In genomic region chr6:55396176-55396575, GRCm38 (mm10) we compare ENCODE assay signal across 8 mouse cellular contexts. TPM values are rescaled to one million over a fixed set of nuclear protein-coding genes. Genes with fewer than 3 reads are reported as not detected.
DNase-seq lines count a peak whose midpoint lies in the region; ATAC-seq and TF ChIP-seq lines count a peak whose summit lies in the region.
"Had no signal": no experiment of that assay in that cellular context is flagged by ENCODE, and none has a peak within 500 bp of the region (broad histone marks: within the 10 kb centered on the region; RNA-seq: fewer than 3 reads in every experiment).

No protein-coding gene starts in this region.

- H3K4me1 ChIP-seq in forebrain, postnatal 0 days (ENCODE audit: insufficient read depth): peaks cover 33% of the 10 kb centered on the region
- peaks cover 11% of the 10 kb centered on the region; the same call in 1 of the 2 replicates for H3K4me1 ChIP-seq in intestine, embryonic 14.5 days (replicated peaks; ENCODE audit: control insufficient read depth, insufficient read depth, low read length)

- no peaks in the 10 kb centered on the region for H3K27me3 ChIP-seq in forebrain, postnatal 0 days (ENCODE audit: insufficient read depth, low read length)
- H3K27me3 ChIP-seq in intestine, embryonic 14.5 days (replicated peaks; ENCODE audit: control insufficient read depth, insufficient read depth, low read length): no peaks in the 10 kb centered on the region

- peak; percentile 52 for ATAC-seq in forebrain, postnatal 0 days
- peak; percentile 54 for ATAC-seq in intestine, embryonic 14.5 days (replicated peaks; ENCODE audit: low FRiP score, low TSS enrichment, low read depth)
- ATAC-seq in megakaryocyte, adult 5-6 weeks (ENCODE audit: poor library complexity, severe bottlenecking): no peak

- H3K9ac ChIP-seq in forebrain, postnatal 0 days: no peak overlapping the region
- H3K9ac ChIP-seq in intestine, embryonic 14.5 days (ENCODE audit: low read length): no peak overlapping the region

- intact Hi-C loops in left cerebral cortex, postnatal 25 days (cut with DNase I): loop anchor here (2.0 to 10.0 kb wide), 2 partner anchors 57 to 409 kb away; no protein-coding TSS in a partner anchor

- no peaks in the 10 kb centered on the region for H3K36me3 ChIP-seq in forebrain, postnatal 0 days (ENCODE audit: insufficient read depth)
- H3K36me3 ChIP-seq in intestine, embryonic 14.5 days (ENCODE audit: control insufficient read depth, insufficient read depth, low read length): no peaks in the 10 kb centered on the region

- peak; percentile 58 for TF ChIP-seq CTCF in forebrain, postnatal 0 days (IDR thresholded peaks at IDR 0.05; ENCODE audit: low read depth)

- WGBS in forebrain, postnatal 0 days: 53% methylated on average over 3 of the region's 3 CpGs
- 14% methylated on average over 3 of the region's 3 CpGs for WGBS in intestine, embryonic 14.5 days

- H3K4me2 ChIP-seq in forebrain, postnatal 0 days (ENCODE audit: low read depth): no peak overlapping the region
- H3K4me2 ChIP-seq in intestine, embryonic 14.5 days (ENCODE audit: low read length): peak overlapping the region; percentile 23; the same call in 1 of the 2 replicates

- no peak overlapping the region for H3K4me3 ChIP-seq in forebrain, postnatal 0 days (ENCODE audit: low read depth, low read length)
- no peak overlapping the region for H3K4me3 ChIP-seq in intestine, embryonic 14.5 days (ENCODE audit: low read depth, low read length)

- DNase-seq in 3T3-L1 (ENCODE audit: low read depth, low spot score) (peak; percentile 70), NIH3T3 (ENCODE audit: low read depth) (peak; percentile 73)
- DNase-seq in forebrain, postnatal 0 days: peak; percentile 63
- no peak for DNase-seq in intestine, embryonic 14.5 days (ENCODE audit: low spot score)
- DNase-seq in left cerebral cortex, postnatal 25 days (ENCODE audit: low spot score in 2 of 2): peak; percentile 65 to 80
- peak; percentile 59 for DNase-seq in right cerebral cortex, postnatal 25 days

- H3K9me3 ChIP-seq in forebrain, postnatal 0 days (ENCODE audit: low read length): no peaks in the 10 kb centered on the region
- no peaks in the 10 kb centered on the region for H3K9me3 ChIP-seq in intestine, embryonic 14.5 days (ENCODE audit: control insufficient read depth, low read length)

- peak overlapping the region; percentile 55 for H3K27ac ChIP-seq in forebrain, postnatal 0 days (ENCODE audit: low read depth, low read length)
- H3K27ac ChIP-seq in intestine, embryonic 14.5 days (ENCODE audit: low read depth): peak overlapping the region; percentile 60; the same call in 1 of the 2 replicates

RNA-seq across cellular contexts. Expression of gene Ghrhr, which starts 20.1 kb away (rescaled TPM):
- not detected in 2 replicates for total RNA-seq in forebrain, postnatal 0 days (2014; rRNA removed)
- not detected in 2 replicates for polyA plus RNA-seq in forebrain, postnatal 0 days (2015; fragmentation: Nextera tagmentation; extraction: Ambion mirVana)
- polyA plus RNA-seq in intestine, embryonic 14.5 days (2014; fragmentation: Nextera tagmentation; extraction: Ambion mirVana): 0.18 and 0.22 TPM in 2 replicates
- total RNA-seq in left cerebral cortex, postnatal 25 days (2021): not detected
- total RNA-seq in megakaryocyte, adult 5-6 weeks (2015): not detected in 2 replicates
- total RNA-seq in megakaryocyte, adult 5-6 weeks (2017): not detected in 2 replicates
- total RNA-seq: adrenal gland, postnatal 36 days had no signal

RNA-seq across cellular contexts. Expression of gene Adcyap1r1, which starts 55.6 kb away (rescaled TPM):
- total RNA-seq in forebrain, postnatal 0 days (2014; rRNA removed): 91.8 and 120 TPM in 2 replicates
- polyA plus RNA-seq in forebrain, postnatal 0 days (2015; fragmentation: Nextera tagmentation; extraction: Ambion mirVana): 30.3 and 43.4 TPM in 2 replicates
- polyA plus RNA-seq in intestine, embryonic 14.5 days (2014; fragmentation: Nextera tagmentation; extraction: Ambion mirVana): 9.7 and 10.1 TPM in 2 replicates
- total RNA-seq in left cerebral cortex, postnatal 25 days (2021): 100 to 1,000 TPM; 108 to 116 TPM
- total RNA-seq in megakaryocyte, adult 5-6 weeks (2015): 0.25 TPM in 1 of 2 replicates, not detected in the other
- 0.15 and 0.24 TPM in 2 replicates for total RNA-seq in megakaryocyte, adult 5-6 weeks (2017)

RNA-seq across cellular contexts. Expression of gene Aqp1, which starts 59.9 kb away (rescaled TPM):
- total RNA-seq in forebrain, postnatal 0 days (2014; rRNA removed): 10.3 and 13.0 TPM in 2 replicates
- polyA plus RNA-seq in forebrain, postnatal 0 days (2015; fragmentation: Nextera tagmentation; extraction: Ambion mirVana): 11.0 and 11.9 TPM in 2 replicates
- polyA plus RNA-seq in intestine, embryonic 14.5 days (2014; fragmentation: Nextera tagmentation; extraction: Ambion mirVana): 1.9 and 2.2 TPM in 2 replicates
- 1 to 10 TPM; 1.3 to 2.5 TPM for total RNA-seq in left cerebral cortex, postnatal 25 days (2021)
- 3.6 and 7.2 TPM in 2 replicates for total RNA-seq in megakaryocyte, adult 5-6 weeks (2015)
- total RNA-seq in megakaryocyte, adult 5-6 weeks (2017): 5.4 and 14.4 TPM in 2 replicates

Comparison
In these comparisons a context has a peak if more than half of its experiments do, and no peak if none do; other contexts are left out.
1. RNA of gene Adcyap1r1, which starts 55.6 kb away (total RNA-seq): 91.8 to 120 TPM in forebrain, postnatal 0 days and 108 to 116 TPM in left cerebral cortex, postnatal 25 days; 0.15 to 0.25 TPM in megakaryocyte, adult 5-6 weeks; every median in the first group is over 10 times any median in the second.